Mouse (Mus musculus) kidney, postnatal 0 days (tissue): ENCODE data around the gene Plekhg1. TPM values are rescaled to one million over a fixed set of nuclear protein-coding genes. Genes with fewer than 3 reads are reported as not detected.

ENCODE experiments used
- ATAC-seq: fragments of 200-750 bp; cut with Nextera tagmentation; replicated peaks from 2 replicates; pipeline ENCODE4 v1.8.0; 2017; ENCODE audit warnings: low read depth, moderate number of reproducible peaks, moderate TSS enrichment, moderate library complexity; ENCODE audit not compliant: low FRiP score
- DNase-seq: peaks from one replicate; pipeline ENCODE4 v3.0.0-alpha.2; 2016; ENCODE audit warnings: low spot score
- H3K27ac ChIP-seq: fragments of 300-500 bp; sonication (generic); 2 replicates; pipeline ENCODE4 v1.5.1; 2014; ENCODE audit warnings: mild to moderate bottlenecking
- H3K27me3 ChIP-seq: fragments of 300-500 bp; sonication (generic); 2 replicates; pipeline ENCODE4 v1.6.1; 2014; ENCODE audit warnings: low read length, mixed read lengths; ENCODE audit not compliant: insufficient read depth
- H3K36me3 ChIP-seq: fragments of 300-500 bp; sonication (generic); 2 replicates; pipeline ENCODE4 v1.6.1; 2014; ENCODE audit warnings: low read length, mixed read lengths; ENCODE audit not compliant: insufficient read depth
- H3K4me1 ChIP-seq: fragments of 300-500 bp; sonication (generic); replicated peaks from 2 replicates; pipeline ENCODE4 v1.6.1; 2014; ENCODE audit warnings: antibody characterized with exemption, low read length, mixed read lengths; ENCODE audit not compliant: insufficient read depth
- H3K4me2 ChIP-seq: fragments of 300-500 bp; sonication (generic); 2 replicates; pipeline ENCODE4 v1.6.1; 2014; ENCODE audit warnings: mild to moderate bottlenecking, low read length, moderate library complexity, mixed read lengths
- H3K4me3 ChIP-seq: fragments of 300-500 bp; sonication (generic); replicated peaks from 2 replicates; pipeline ENCODE4 v1.5.1; 2014; ENCODE audit warnings: low read depth, low read length
- H3K9ac ChIP-seq: fragments of 300-500 bp; sonication (generic); 2 replicates; pipeline ENCODE4 v1.6.1; 2014; ENCODE audit warnings: low read depth, low read length
- H3K9me3 ChIP-seq: fragments of 300-500 bp; sonication (generic); replicated peaks from 2 replicates; pipeline ENCODE4 v1.6.1; 2016; ENCODE audit warnings: low read length, inconsistent platforms, mixed read lengths
- CTCF ChIP-seq: IDR thresholded peaks from 2 replicates; pipeline ENCODE4 v1.5.1; 2016; ENCODE audit warnings: antibody characterized with exemption, low read depth, mild to moderate bottlenecking, moderate library complexity
- WGBS: fragments of 180-500 bp; shearing (Covaris S2); extraction: QIAGEN DNeasy Blood & Tissue Kit; methylation state at CpG from one replicate; pipeline ENCODE4 v1.1.7; 2014; 5-methylcytosine and 5-hydroxymethylcytosine counted together
- polyA plus RNA-seq: library from polyadenylated mRNA; unstranded; fragments of >200 nt; fragmentation: Nextera tagmentation; extraction: Ambion mirVana; gene quantifications from 2 replicates; pipeline ENCODE4 v1.2.1, GENCODE M21; 2015

Plekhg1 gene
- polyA plus RNA-seq, 1 experiment from 2014 or later: 8.9 TPM

GRCm38 (mm10) chr10:3943492-3944395 is 203.6 kb downstream of the Plekhg1 start:
- Histone ChIP-seq H3K4me2 (no peak overlapping the region), H3K9me3 (no peaks in the 10 kb centered on the region), H3K27me3 (no peaks in the 10 kb centered on the region), H3K9ac (no peak overlapping the region), H3K4me1 (0 out of 2 replicates have a peak, but pooled peaks cover 4% of the 10 kb centered on the region), H3K36me3 (peaks cover 13% of the 10 kb centered on the region; the same call in 1 of the 2 replicates), H3K4me3 (no peak overlapping the region), H3K27ac (no peak overlapping the region)
- peak; percentile 95 for TF ChIP-seq CTCF
- 27% methylated on average over 10 of the region's 10 CpGs for WGBS
- ATAC-seq: no peak
- peak; percentile 88 for DNase-seq

GRCm38 (mm10) chr10:3946871-3947270 is 206.7 kb downstream of the Plekhg1 start:
- Histone ChIP-seq H3K4me1 (no peaks in the 10 kb centered on the region), H3K27me3 (no peaks in the 10 kb centered on the region), H3K9ac (no peak overlapping the region), H3K27ac (no peak overlapping the region), H3K4me2 (no peak overlapping the region), H3K36me3 (0 out of 2 replicates have a peak, but pooled peaks cover 13% of the 10 kb centered on the region), H3K9me3 (no peaks in the 10 kb centered on the region), H3K4me3 (no peak overlapping the region)
- no peak for TF ChIP-seq CTCF
- ATAC-seq (no peak), DNase-seq (no peak)
- WGBS: 92% methylated on average over 17 of the region's 17 CpGs

GRCm38 (mm10) chr10:3947346-3947745 is 207.2 kb downstream of the Plekhg1 start:
- no peaks in the 10 kb centered on the region for H3K27me3 ChIP-seq
- DNase-seq (no peak), ATAC-seq (no peak)
- no peak overlapping the region for H3K4me2 ChIP-seq
- H3K9me3 ChIP-seq: no peaks in the 10 kb centered on the region
- no peaks in the 10 kb centered on the region for H3K4me1 ChIP-seq
- TF ChIP-seq CTCF: no peak
- no peak overlapping the region for H3K27ac ChIP-seq
- no peak overlapping the region for H3K4me3 ChIP-seq
- WGBS: 96% methylated on average over 7 of the region's 7 CpGs
- no peak overlapping the region for H3K9ac ChIP-seq
- 0 out of 2 replicates have a peak, but pooled peaks cover 13% of the 10 kb centered on the region for H3K36me3 ChIP-seq

DNA sequence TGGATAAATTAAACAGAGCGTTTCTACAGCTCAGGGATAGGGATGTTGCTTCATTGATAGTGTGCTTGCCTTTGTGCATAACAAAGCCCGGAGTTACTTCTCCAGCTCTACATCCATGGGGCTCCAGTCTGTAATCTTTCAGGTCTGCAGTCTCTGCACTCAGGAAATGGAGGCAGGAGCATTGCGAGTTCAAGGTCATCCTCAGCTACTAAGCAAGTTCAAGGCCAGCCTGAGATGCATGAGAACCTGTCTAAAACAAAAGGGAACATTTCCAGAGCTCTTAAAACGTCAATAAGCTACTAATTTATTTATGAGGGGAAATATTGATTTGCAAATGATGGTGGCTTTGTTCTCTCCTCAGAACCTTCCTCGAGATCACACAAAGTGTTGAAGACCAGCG is 209.1 kb downstream of the Plekhg1 start:
- Histone ChIP-seq H3K27ac (no peak overlapping the region), H3K36me3 (0 out of 2 replicates have a peak, but pooled peaks cover 16% of the 10 kb centered on the region), H3K4me2 (no peak overlapping the region), H3K9ac (no peak overlapping the region), H3K4me1 (no peaks in the 10 kb centered on the region), H3K9me3 (no peaks in the 10 kb centered on the region), H3K27me3 (no peaks in the 10 kb centered on the region), H3K4me3 (no peak overlapping the region)
- no peak for TF ChIP-seq CTCF
- ATAC-seq (no peak), DNase-seq (no peak)
- WGBS: 88% methylated on average over 6 of the region's 6 CpGs

GRCm38 (mm10) chr10:3956471-3956870 is 216.3 kb downstream of the Plekhg1 start:
- DNase-seq (no peak), ATAC-seq (no peak)
- no peak overlapping the region for H3K4me2 ChIP-seq
- H3K36me3 ChIP-seq: peaks cover 22% of the 10 kb centered on the region
- H3K27ac ChIP-seq: no peak overlapping the region
- no peaks in the 10 kb centered on the region for H3K9me3 ChIP-seq
- WGBS: 86% methylated on average over 22 of the region's 22 CpGs
- H3K4me1 ChIP-seq: no peaks in the 10 kb centered on the region
- H3K9ac ChIP-seq: no peak overlapping the region
- no peaks in the 10 kb centered on the region for H3K27me3 ChIP-seq
- no peak for TF ChIP-seq CTCF
- no peak overlapping the region for H3K4me3 ChIP-seq

DNA sequence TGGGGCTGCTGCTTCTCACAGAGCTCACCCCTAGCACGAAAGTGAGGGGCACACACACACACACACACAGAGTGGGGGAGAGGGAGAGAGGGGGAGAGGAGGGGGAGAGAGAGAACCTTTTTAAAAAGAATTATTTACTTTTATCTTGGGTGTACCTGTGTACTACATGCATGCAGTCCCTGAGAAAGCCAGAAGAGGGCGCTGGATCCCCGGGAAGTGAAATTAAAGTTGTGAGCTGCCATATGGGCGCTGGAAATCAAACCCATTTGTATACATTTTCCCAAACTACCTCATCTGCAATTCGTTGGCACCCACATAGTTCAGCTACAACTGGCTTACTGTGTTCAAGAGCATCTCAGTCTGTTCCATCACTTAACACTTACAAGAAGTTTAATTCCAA is 218.4 kb downstream of the Plekhg1 start:
- Histone ChIP-seq H3K9ac (no peak overlapping the region), H3K36me3 (peaks cover 20% of the 10 kb centered on the region), H3K27ac (no peak overlapping the region), H3K9me3 (no peaks in the 10 kb centered on the region), H3K4me1 (no peaks in the 10 kb centered on the region), H3K4me3 (no peak overlapping the region), H3K27me3 (no peaks in the 10 kb centered on the region), H3K4me2 (no peak overlapping the region)
- no peak for DNase-seq
- no peak for ATAC-seq
- 80% methylated on average over 5 of the region's 5 CpGs for WGBS
- TF ChIP-seq CTCF: peak; percentile 36; the same call in 1 of the 2 replicates
